Mouse (Mus musculus): ENCODE data around the gene Cercam. TPM values are rescaled to one million over a fixed set of nuclear protein-coding genes. Genes with fewer than 3 reads are reported as not detected.

Cercam gene
- polyA plus RNA-seq, 1 experiment: 10.8 TPM

DNA sequence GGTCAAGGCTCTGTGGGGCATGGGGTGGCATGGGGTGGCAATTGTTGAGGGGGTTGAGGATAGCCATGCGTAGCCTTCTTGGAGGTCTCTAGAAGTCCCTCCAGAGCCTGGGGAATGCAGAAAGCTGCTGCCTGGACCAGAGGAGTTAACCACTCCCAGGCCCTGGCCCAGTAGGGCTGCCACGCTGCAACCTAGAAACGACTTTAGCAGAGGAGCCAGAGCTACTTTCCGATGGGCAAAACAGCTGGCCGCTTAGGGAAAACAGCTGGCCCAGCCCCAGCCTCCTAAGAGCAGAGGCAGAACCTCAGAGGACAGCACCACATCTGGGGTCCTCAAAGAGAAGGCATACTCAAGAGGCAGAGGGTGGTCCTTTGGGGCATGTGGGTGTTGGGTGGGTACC is 11.0 kb upstream of the Cercam start:
- no peaks in the 10 kb centered on the region for H3K27me3 ChIP-seq (ENCODE audit: control insufficient read depth, insufficient read depth, insufficient read length)
- H3K4me2 ChIP-seq (ENCODE audit: low read depth): no peak overlapping the region
- H3K79me2 ChIP-seq (ENCODE audit: control insufficient read depth, insufficient read depth): no peaks in the 10 kb centered on the region
- no peak overlapping the region for H3ac ChIP-seq (ENCODE audit: control insufficient read depth, insufficient read length)
- no peak overlapping the region for H3K4me3 ChIP-seq
- H3K36me3 ChIP-seq (ENCODE audit: control insufficient read depth, insufficient read depth): no peaks in the 10 kb centered on the region
- TF ChIP-seq MYOG (IDR thresholded peaks at IDR 0.05; ENCODE audit: control insufficient read depth in 1 of 3, insufficient read depth in 1 of 3, insufficient read length in 2 of 3, low read depth in 2 of 3): no peak
- TF ChIP-seq POLR2AphosphoS2 (IDR thresholded peaks at IDR 0.05; ENCODE audit: insufficient read length, low read depth): no peak
- TF ChIP-seq POLR2A (IDR thresholded peaks at IDR 0.05; ENCODE audit: insufficient read length, low read depth): no peak
- TF ChIP-seq TCF12 (IDR thresholded peaks at IDR 0.05; ENCODE audit: insufficient read depth, poor library complexity, severe bottlenecking): no peak
- no peak for TF ChIP-seq USF1 (IDR thresholded peaks at IDR 0.05; ENCODE audit: low read depth)
- no peak for TF ChIP-seq SRF (IDR thresholded peaks at IDR 0.05; ENCODE audit: control insufficient read depth, insufficient read length, low read depth)
- TF ChIP-seq E2F4 (IDR thresholded peaks at IDR 0.05; ENCODE audit: insufficient read depth): no peak

DNA sequence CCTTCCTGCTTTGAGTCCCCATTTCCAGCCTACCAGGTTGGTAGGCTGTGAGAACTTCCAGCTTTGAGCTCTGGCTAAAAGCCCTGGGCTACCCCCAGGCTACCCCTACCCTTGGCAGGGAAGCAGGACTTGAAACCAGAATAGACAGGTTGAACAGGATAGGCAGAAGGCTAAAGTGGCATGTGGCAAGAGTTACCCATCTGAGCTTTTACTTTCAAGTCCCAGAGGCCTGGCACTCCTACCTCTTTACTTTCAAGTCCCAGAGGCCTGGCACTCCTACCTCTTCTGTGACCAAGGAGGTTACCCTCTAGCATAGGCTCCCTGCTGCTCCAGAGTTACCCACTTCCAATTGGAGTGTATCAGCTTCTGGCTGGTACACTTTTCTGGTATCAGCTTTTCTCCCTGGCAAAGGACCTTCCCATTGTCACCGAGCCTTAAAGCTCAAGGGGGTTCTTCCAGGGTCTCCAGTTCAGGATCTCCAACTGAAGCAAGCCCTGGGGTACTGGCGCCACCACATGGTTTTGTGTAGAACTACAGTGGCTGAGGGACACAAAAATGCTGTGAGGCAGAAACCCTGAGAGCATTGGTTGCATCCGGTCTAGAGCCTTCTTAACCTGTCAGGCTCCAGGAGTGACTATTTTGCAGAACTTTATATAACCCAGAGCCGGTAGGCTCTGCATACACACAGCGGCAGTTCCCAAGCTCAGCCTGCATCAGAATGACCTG is 10.1 kb upstream of the Cercam start:
- H3K36me3 ChIP-seq (ENCODE audit: control insufficient read depth, insufficient read depth): no peaks in the 10 kb centered on the region
- no peak for TF ChIP-seq SRF (IDR thresholded peaks at IDR 0.05; ENCODE audit: control insufficient read depth, insufficient read length, low read depth)
- TF ChIP-seq CEBPB (IDR thresholded peaks at IDR 0.05; ENCODE audit: insufficient read depth, poor library complexity, severe bottlenecking): no peak
- TF ChIP-seq MAX (IDR thresholded peaks at IDR 0.05; ENCODE audit: low read depth): no peak
- TF ChIP-seq E2F4 (IDR thresholded peaks at IDR 0.05; ENCODE audit: insufficient read depth): no peak
- no peak for TF ChIP-seq USF1 (IDR thresholded peaks at IDR 0.05; ENCODE audit: low read depth)
- TF ChIP-seq REST (IDR thresholded peaks at IDR 0.05; ENCODE audit: insufficient read depth, insufficient read length): no peak
- no peak for TF ChIP-seq MYOD1 (IDR thresholded peaks at IDR 0.05; ENCODE audit: control insufficient read depth in 1 of 3, insufficient read length in 2 of 3, low read depth in 2 of 3)
- no peak for TF ChIP-seq POLR2A (IDR thresholded peaks at IDR 0.05; ENCODE audit: insufficient read length, low read depth)
- TF ChIP-seq TCF12 (IDR thresholded peaks at IDR 0.05; ENCODE audit: insufficient read depth, poor library complexity, severe bottlenecking): no peak
- no peak for TF ChIP-seq POLR2AphosphoS2 (IDR thresholded peaks at IDR 0.05; ENCODE audit: insufficient read length, low read depth)
- TF ChIP-seq MYOG (IDR thresholded peaks at IDR 0.05; ENCODE audit: control insufficient read depth in 1 of 3, insufficient read depth in 1 of 3, insufficient read length in 2 of 3, low read depth in 2 of 3): no peak
- no peak for TF ChIP-seq TCF3 (IDR thresholded peaks at IDR 0.05; ENCODE audit: insufficient read length, low read depth)
- no peak overlapping the region for H3K4me2 ChIP-seq (ENCODE audit: low read depth)
- no peak overlapping the region for H3ac ChIP-seq (ENCODE audit: control insufficient read depth, insufficient read length)
- no peak overlapping the region for H3K4me3 ChIP-seq
- no peaks in the 10 kb centered on the region for H3K27me3 ChIP-seq (ENCODE audit: control insufficient read depth, insufficient read depth, insufficient read length)
- H3K79me2 ChIP-seq (ENCODE audit: control insufficient read depth, insufficient read depth): no peaks in the 10 kb centered on the region

DNA sequence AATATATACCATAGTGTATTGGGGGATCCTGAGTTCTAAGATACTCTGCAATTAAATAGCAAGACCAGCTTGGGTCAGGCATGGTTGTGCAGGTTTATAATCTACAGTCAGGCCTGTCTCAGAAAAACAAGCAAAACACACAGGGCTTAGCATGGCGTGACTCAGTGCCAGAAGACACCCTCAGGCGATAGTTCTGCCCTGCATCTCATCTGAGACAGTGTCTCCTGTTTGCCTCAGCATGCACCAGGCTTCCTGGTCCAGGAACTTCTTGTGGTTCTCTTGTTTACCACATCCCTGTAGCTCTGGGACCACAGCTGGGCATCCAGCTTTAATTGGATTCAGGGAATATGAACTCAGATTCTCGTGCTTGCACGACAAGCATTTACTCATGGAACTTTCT is 3.8 kb upstream of the Cercam start:
- TF ChIP-seq POLR2AphosphoS2 (IDR thresholded peaks at IDR 0.05; ENCODE audit: insufficient read length, low read depth) (no peak), CEBPB (IDR thresholded peaks at IDR 0.05; ENCODE audit: insufficient read depth, poor library complexity, severe bottlenecking) (no peak), TCF3 (IDR thresholded peaks at IDR 0.05; ENCODE audit: insufficient read length, low read depth) (no peak)
- H3ac ChIP-seq (ENCODE audit: control insufficient read depth, insufficient read length): no peak overlapping the region

DNA sequence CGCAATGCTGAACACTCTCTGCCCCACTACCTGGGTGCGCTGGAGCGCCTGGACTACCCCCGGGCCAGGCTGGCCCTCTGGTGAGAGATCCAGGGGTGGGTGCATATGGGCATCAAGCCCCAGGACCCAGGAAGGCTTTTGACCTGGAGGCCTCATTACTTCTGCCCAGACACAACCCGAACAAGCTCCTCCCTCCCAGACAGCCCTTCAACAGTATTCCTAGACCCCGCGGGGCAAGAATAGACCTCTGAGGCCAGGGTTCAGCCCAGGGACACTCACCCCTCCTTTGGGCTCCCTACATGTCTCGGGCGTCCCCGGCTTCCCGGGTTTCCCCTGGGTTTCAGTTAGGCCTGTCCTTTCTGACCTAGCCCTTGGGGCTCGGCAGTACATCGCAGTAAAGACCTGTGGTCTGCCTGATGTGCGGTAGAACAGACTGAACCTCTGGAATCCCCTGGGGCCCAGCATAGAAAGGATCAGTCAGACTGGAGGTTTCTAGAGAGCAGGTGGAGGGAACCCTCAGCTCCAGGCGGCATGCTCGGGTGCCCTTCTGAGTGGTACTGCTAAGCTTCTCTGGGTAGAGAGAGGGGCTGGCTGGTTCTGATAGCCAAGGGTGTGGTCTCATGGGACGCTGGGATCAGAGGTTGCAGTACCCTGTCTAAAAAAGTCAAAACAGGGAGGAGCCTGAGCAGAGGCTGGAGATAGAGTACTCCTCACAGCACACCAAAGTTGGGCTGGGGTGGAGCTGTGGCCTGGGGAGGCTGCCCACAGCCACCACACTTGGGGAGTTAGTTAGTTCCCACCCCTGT is 885 bp downstream of the Cercam start:
- peak overlapping the region; percentile 6 for H3ac ChIP-seq (ENCODE audit: control insufficient read depth, insufficient read length)

More for the DNA sequence above, 3.8 kb upstream of the Cercam start:
- Histone ChIP-seq H3K27me3 (ENCODE audit: control insufficient read depth, insufficient read depth, insufficient read length) (no peaks in the 10 kb centered on the region), H3K4me2 (ENCODE audit: low read depth) (no peak overlapping the region), H3K79me2 (ENCODE audit: control insufficient read depth, insufficient read depth) (no peaks in the 10 kb centered on the region), H3K4me3 (no peak overlapping the region), H3K36me3 (ENCODE audit: control insufficient read depth, insufficient read depth) (no peaks in the 10 kb centered on the region)

DNA sequence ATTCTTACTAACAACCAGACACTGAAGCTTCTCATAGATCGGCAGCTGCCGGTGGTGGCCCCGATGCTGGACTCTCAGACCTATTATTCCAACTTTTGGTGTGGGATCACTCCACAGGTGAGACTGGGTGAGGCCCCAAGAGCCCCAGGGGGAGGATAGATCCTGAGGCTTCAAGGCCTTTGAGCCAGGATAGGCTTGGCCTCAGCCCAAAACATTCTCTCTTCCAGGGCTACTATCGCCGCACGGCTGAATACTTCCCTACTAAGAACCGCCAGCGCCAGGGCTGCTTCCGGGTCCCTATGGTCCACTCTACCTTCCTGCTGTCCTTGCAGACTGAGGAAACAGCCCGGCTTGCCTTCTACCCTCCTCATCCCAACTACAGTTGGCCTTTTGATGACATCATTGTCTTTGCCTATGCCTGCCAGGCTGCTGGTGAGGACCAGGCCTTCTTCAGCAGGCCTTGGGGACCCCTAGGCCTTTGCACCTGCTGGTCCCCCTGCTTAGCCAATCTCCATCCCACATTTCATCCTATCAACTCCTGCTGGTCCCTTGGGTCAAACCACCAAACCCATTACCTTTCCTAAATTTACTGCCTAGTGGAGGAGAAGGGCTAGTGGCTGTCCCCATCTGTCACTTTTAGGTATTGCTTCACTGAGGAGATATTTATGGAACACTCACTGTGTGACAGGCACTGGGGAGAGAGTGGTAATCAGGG is 3.8 kb downstream of the Cercam start:
- no peaks in the 10 kb centered on the region for H3K79me2 ChIP-seq (ENCODE audit: control insufficient read depth, insufficient read depth)
- no peak overlapping the region for H3ac ChIP-seq (ENCODE audit: control insufficient read depth, insufficient read length)
- TF ChIP-seq POLR2A (IDR thresholded peaks at IDR 0.05; ENCODE audit: insufficient read length, low read depth) (no peak), MAX (IDR thresholded peaks at IDR 0.05; ENCODE audit: low read depth) (no peak), REST (IDR thresholded peaks at IDR 0.05; ENCODE audit: insufficient read depth, insufficient read length) (no peak), MYOD1 (IDR thresholded peaks at IDR 0.05; ENCODE audit: control insufficient read depth in 1 of 3, insufficient read length in 2 of 3, low read depth in 2 of 3) (no peak), E2F4 (IDR thresholded peaks at IDR 0.05; ENCODE audit: insufficient read depth) (no peak), POLR2AphosphoS2 (IDR thresholded peaks at IDR 0.05; ENCODE audit: insufficient read length, low read depth) (no peak), TCF3 (IDR thresholded peaks at IDR 0.05; ENCODE audit: insufficient read length, low read depth) (no peak), MYOG (IDR thresholded peaks at IDR 0.05; ENCODE audit: control insufficient read depth in 1 of 3, insufficient read depth in 1 of 3, insufficient read length in 2 of 3, low read depth in 2 of 3) (no peak), TCF12 (IDR thresholded peaks at IDR 0.05; ENCODE audit: insufficient read depth, poor library complexity, severe bottlenecking) (no peak), CEBPB (IDR thresholded peaks at IDR 0.05; ENCODE audit: insufficient read depth, poor library complexity, severe bottlenecking) (no peak), USF1 (IDR thresholded peaks at IDR 0.05; ENCODE audit: low read depth) (no peak), SRF (IDR thresholded peaks at IDR 0.05; ENCODE audit: control insufficient read depth, insufficient read length, low read depth) (no peak)
- no peak overlapping the region for H3K4me2 ChIP-seq (ENCODE audit: low read depth)
- no peaks in the 10 kb centered on the region for H3K36me3 ChIP-seq (ENCODE audit: control insufficient read depth, insufficient read depth)
- no peak overlapping the region for H3K4me3 ChIP-seq
- no peaks in the 10 kb centered on the region for H3K27me3 ChIP-seq (ENCODE audit: control insufficient read depth, insufficient read depth, insufficient read length)

More for the DNA sequence above, 885 bp downstream of the Cercam start:
- Histone ChIP-seq H3K36me3 (ENCODE audit: control insufficient read depth, insufficient read depth) (no peaks in the 10 kb centered on the region), H3K4me2 (ENCODE audit: low read depth) (peak overlapping the region; percentile 96), H3K4me3 (peak overlapping the region; percentile 37), H3K27me3 (ENCODE audit: control insufficient read depth, insufficient read depth, insufficient read length) (no peaks in the 10 kb centered on the region), H3K79me2 (ENCODE audit: control insufficient read depth, insufficient read depth) (no peaks in the 10 kb centered on the region)
- peak; percentile 47 for TF ChIP-seq POLR2A (IDR thresholded peaks at IDR 0.05; ENCODE audit: insufficient read length, low read depth)
- no peak for TF ChIP-seq POLR2AphosphoS2 (IDR thresholded peaks at IDR 0.05; ENCODE audit: insufficient read length, low read depth)

Measured in myocyte (in vitro differentiated cells).